Mouse (Mus musculus) cerebellum, adult 2 months (tissue): Measurements from ENCODE around the gene Hacd2. TPM values are rescaled to one million over a fixed set of nuclear protein-coding genes. Genes with fewer than 3 reads are reported as not detected.

ENCODE experiments used
- DNase-seq, 2 experiments: peaks; one replicate each; pipeline ENCODE4 v3.0.0; 2021
- H3K27ac ChIP-seq: fragments of 200-500 bp; 2 replicates; pipeline ENCODE4 v1.5.1; 2012; ENCODE audit warnings: low read length, control low read depth, inconsistent platforms; ENCODE audit not compliant: insufficient read depth
- H3K27me3 ChIP-seq: fragments of 200-500 bp; 2 replicates; pipeline ENCODE4 v1.6.1; 2012; ENCODE audit warnings: inconsistent platforms, mild to moderate bottlenecking, low read length, moderate library complexity; ENCODE audit not compliant: control insufficient read depth, insufficient read depth
- H3K4me1 ChIP-seq: fragments of 200-500 bp; 2 replicates; pipeline ENCODE4 v1.6.1; 2011; ENCODE audit warnings: low read length; ENCODE audit not compliant: control insufficient read depth, insufficient read depth
- H3K4me3 ChIP-seq: fragments of 200-500 bp; replicated peaks from 2 replicates; pipeline ENCODE3; 2011; ENCODE audit warnings: mild to moderate bottlenecking, low read depth, low read length, control low read depth; ENCODE audit not compliant: insufficient read depth
- CTCF ChIP-seq: fragments of 200-500 bp; IDR thresholded peaks from 2 replicates; pipeline ENCODE4 v1.5.1; 2011; ENCODE audit warnings: low read depth, mild to moderate bottlenecking, control low read depth, low read length, moderate library complexity, borderline replicate concordance; ENCODE audit not compliant: insufficient read depth
- POLR2A ChIP-seq: fragments of 200-500 bp; IDR thresholded peaks from 2 replicates; pipeline ENCODE4 v1.6.1; 2011; ENCODE audit warnings: low read length, control low read depth, borderline replicate concordance; ENCODE audit not compliant: insufficient read depth
- WGBS: fragments of 180-500 bp; shearing (Covaris S2); methylation state at CpG from one replicate; pipeline ENCODE4 v1.1.7; 2018; 5-methylcytosine and 5-hydroxymethylcytosine counted together
- polyA plus RNA-seq: library from polyadenylated mRNA; depleted of rRNA; stranded (reverse); fragments of >200 nt; gene quantifications from 2 replicates; pipeline ENCODE4 v1.2.3, GENCODE M21; 2012; rRNA removed

Gene Hacd2
- 33.1 and 37.8 TPM in 2 replicates for polyA plus RNA-seq

DNA sequence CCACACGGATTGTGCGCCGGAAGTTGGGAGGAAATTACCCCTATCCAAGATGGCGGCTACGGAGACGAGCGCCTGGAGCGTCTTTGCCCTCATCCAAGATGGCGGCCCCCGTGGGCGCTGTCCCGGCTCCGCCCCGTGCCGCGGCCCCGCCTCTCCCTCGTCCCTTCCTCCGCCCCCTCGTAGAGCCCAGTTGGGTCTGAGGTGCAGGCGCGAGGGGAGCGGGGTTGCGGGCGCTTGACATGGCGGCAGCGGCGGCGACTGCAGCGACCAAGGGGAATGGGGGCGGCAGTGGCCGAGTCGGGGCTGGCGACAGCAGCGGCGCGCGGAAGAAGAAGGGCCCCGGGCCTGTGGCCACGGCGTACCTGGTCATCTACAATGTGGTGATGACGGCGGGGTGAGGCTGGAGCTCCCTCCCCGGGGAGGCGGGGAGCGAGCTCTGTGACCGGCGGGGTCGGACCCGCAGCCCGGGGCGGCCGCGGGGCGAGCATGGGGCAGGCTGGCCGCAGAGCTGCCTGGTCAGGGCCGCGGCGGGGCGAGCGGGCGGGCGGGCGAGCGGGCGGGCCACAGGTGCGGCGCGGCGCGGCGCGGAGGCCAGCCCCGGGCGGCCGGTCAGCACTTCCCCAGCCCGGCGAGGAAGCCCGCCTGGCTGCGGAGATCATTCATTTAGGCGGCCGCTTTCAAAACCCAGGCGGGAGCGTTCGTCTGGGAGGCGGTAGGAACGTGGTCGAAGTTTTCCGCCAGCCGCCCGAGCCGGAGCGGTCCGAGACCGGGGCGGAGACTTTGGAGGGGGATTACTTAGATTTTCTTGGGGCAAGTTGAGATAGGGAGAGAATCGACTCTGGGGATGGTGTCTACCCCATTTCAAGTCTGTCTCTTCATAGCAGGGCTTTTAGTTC, at the start of gene Hacd2:
Gene Hacd2, plus strand, starts transcription at position 187 of the 896 bp plus-strand sequence.
- TF ChIP-seq CTCF (no peak), POLR2A (peak; percentile 74)
- under 1% methylated on average over 89 of the region's 97 CpGs for WGBS

DNA sequence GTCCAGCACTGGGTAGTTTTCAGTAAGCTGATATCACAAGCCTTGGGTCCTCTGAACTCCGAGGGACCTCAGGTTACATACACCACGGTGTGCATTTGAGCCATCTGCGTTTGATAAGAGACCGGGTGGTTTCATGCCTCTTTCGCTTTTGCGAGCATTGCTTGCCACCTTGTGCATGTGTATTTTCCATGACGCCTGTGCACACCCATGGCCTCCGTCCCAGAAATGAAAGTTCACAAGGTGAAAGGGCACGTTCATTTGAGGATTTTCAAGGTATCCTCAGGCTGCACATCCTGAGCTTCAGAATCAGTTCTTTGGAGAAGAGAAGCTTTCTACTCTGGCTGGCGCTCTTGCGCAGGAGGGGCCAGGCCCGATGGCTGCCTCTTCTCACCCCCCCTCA, 49.8 kb upstream of the Hacd2 start:
- DNase-seq = no peak
- Histone ChIP-seq H3K27me3 (no peaks in the 10 kb centered on the region), H3K4me1 (no peaks in the 10 kb centered on the region), H3K27ac (no peak overlapping the region), H3K4me3 (no peak overlapping the region)
- 86% methylated on average over 12 of the region's 12 CpGs for WGBS
- TF ChIP-seq POLR2A = no peak
- TF ChIP-seq CTCF = no peak

More for the DNA sequence above, at the start of gene Hacd2:
- Histone ChIP-seq H3K4me3 (peak within 1 kb of the TSS; percentile 66), H3K4me1 (no peaks in the 10 kb centered on the region), H3K27me3 (no peaks in the 10 kb centered on the region; the same call in 1 of the 2 replicates), H3K27ac (peak within 1 kb of the TSS; percentile 82)
- peak; percentile 95 to 97 for DNase-seq

DNA sequence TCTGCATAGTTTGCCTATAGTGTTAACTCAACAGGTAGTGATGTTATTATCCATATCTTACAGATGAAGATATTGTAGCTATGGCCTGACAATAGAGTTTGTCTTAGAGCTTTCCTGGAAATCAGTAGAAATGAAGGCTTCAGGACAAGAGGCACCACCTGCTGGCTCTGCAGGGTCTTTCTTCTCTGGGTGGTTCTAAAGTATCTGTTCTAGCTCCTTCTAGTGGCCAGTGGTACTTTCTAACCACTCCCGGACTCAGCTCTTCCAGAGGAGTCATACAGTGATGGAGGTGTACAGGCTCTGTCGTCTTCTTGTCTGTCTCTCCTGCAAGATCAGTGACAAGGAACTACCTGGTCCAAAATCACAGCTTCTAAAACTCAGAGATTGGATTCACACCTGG, 46.7 kb upstream of the Hacd2 start:
- Histone ChIP-seq H3K4me3 (no peak overlapping the region), H3K27me3 (no peaks in the 10 kb centered on the region), H3K4me1 (no peaks in the 10 kb centered on the region), H3K27ac (no peak overlapping the region)
- TF ChIP-seq POLR2A (no peak), CTCF (no peak)
- 63% methylated on average over 2 of the region's 2 CpGs for WGBS
- no peak for DNase-seq

DNA sequence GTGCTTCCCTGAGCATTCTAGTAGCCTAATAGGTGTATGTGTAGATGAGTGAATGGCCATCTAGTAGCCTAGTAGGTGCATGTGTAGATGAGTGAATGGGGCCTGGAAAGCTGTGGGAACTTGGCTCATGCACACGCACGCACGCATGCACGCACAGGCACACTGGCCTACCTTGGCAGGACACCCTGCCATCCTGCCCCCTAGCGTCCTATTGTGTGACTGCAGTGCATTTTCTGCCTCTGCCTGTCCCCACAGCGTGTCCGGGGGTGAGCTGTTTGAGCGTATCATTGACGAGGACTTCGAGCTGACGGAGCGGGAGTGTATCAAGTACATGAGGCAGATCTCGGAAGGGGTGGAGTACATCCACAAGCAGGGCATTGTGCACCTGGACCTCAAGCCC, 45.6 kb upstream of the Hacd2 start:
- DNase-seq = no peak
- no peaks in the 10 kb centered on the region for H3K4me1 ChIP-seq
- WGBS = 63% methylated on average over 13 of the region's 13 CpGs

DNA sequence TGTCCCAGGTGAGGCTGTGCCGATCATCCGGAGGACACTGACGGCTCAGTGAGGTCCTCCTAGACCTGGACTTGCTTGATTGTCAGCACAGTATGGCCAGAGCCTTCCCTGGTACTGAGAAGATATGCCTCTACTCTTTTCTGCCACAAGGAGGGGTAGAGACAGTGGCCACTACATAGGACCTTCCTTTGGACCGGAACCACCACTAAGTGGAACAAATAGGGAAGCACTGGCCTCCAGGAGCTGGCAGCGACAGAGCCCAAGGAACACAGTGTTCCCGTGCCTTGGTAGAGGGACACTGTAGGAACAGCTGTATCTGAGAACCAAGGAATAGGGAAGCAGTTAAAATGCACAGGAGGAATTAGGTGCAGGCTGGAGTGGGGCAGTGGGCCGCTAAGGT, 44.2 kb upstream of the Hacd2 start:
- H3K4me1 ChIP-seq = no peaks in the 10 kb centered on the region
- 90% methylated on average over 7 of the region's 7 CpGs for WGBS
- H3K27ac ChIP-seq = no peak overlapping the region
- no peak for TF ChIP-seq POLR2A
- no peak for TF ChIP-seq CTCF
- no peaks in the 10 kb centered on the region for H3K27me3 ChIP-seq
- DNase-seq = no peak
- H3K4me3 ChIP-seq = no peak overlapping the region

More for the DNA sequence above, 45.6 kb upstream of the Hacd2 start:
- no peaks in the 10 kb centered on the region for H3K27me3 ChIP-seq
- no peak for TF ChIP-seq POLR2A
- TF ChIP-seq CTCF = peak; percentile 36; the same call in 1 of the 2 replicates
- no peak overlapping the region for H3K4me3 ChIP-seq
- no peak overlapping the region for H3K27ac ChIP-seq

DNA sequence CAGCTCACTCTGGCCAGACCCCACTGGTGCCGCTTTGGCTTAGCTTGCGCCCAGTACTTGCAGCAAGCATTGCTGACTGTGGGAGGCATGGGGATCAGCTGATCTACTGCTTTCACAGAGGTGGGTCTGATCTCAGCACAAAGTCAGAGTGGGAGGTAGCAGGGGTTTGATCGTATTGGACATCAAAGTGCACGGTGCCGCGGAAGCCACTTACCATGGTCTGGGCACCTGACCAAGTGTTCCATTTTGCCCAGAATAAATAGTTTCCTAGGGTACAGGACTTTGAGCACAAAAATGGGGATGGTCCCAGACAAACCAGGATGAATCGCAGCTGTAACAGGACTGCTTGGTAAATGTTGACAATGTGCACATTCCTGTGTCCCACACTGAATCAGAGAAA, 41.2 kb upstream of the Hacd2 start:
- no peak for TF ChIP-seq POLR2A
- TF ChIP-seq CTCF = no peak
- no peak overlapping the region for H3K4me3 ChIP-seq
- H3K27me3 ChIP-seq = no peaks in the 10 kb centered on the region
- H3K4me1 ChIP-seq = no peaks in the 10 kb centered on the region
- 40% methylated on average over 7 of the region's 7 CpGs for WGBS
- no peak overlapping the region for H3K27ac ChIP-seq
- DNase-seq = no peak

DNA sequence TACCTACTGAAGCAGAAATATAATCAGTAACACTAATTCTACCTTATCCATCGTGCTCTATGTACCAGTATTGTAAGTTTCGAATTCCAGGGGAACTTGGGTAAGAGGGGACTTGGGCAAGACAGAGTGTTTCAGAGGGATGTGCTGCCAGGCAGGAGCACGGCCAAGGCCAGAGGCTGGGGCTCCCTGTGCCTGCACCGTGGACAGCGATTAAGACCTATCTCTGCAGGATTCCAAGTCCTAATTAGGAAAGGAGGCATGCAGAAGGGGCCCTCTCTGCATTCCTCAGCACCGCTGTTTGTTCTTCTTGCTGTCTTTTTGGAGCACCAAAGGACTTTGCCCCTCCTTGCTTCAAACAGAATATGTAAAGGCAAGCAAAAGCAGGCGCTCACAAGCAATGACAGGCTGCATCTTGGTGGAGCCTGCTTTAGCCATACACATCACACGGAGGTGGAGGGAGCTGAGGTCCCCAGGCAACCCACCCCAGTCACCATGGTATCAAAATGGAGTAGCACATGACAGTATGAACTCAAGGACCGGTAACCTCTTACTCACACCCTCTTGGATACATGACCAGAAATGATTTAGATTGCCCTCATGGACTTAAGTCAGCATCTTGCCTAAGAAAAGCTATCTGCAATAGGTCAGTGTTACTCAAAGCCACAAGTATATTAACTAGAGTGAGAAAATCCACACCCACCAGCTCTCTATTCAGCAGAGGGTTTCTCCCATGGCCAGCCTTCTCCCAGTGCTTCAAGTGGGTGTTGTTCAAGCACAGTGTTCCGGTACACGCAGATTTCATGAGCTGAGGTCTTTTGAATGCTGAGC, 37.8 kb upstream of the Hacd2 start:
- Histone ChIP-seq H3K4me3 (no peak overlapping the region), H3K27me3 (no peaks in the 10 kb centered on the region), H3K27ac (no peak overlapping the region), H3K4me1 (no peaks in the 10 kb centered on the region)
- TF ChIP-seq CTCF (no peak), POLR2A (no peak)
- no peak for DNase-seq
- 57% methylated on average over 11 of the region's 11 CpGs for WGBS
